Mouse (Mus musculus) R1 (cell line): ENCODE measurements at regions not wholly inside any gene's neighbourhood (a gene's known extent, or its start where the extent isn't known, plus 50 kb on each side); places are given as distances from the start of the nearest gene placed in this dataset.

Experiments
- DNase-seq: peaks from one replicate; pipeline ENCODE4 v3.0.0-alpha.2; 2018; ENCODE audit warnings: low read depth, low spot score

GRCm38 (mm10) chr16:21318640-21319365 lies 104.1 kb upstream of the Vps8 start:
- DNase-seq: no peak

- no peak for DNase-seq
Measured at GRCm38 (mm10) chr16:21320284-21320683, 102.6 kb upstream of the Vps8 start.

- DNase-seq: no peak
Measured at GRCm38 (mm10) chr16:21321188-21322070, 101.5 kb upstream of the Vps8 start.

- DNase-seq: no peak
Measured at GRCm38 (mm10) chr16:21322437-21322836, 100.5 kb upstream of the Vps8 start.

GRCm38 (mm10) chr16:21323446-21324034 lies 99.4 kb upstream of the Vps8 start:
- no peak for DNase-seq

- no peak for DNase-seq
Measured at GRCm38 (mm10) chr16:21327969-21328368, 94.9 kb upstream of the Vps8 start.

- no peak for DNase-seq
Measured at GRCm38 (mm10) chr16:21329199-21329598, 93.7 kb upstream of the Vps8 start.

- DNase-seq: no peak
Measured at GRCm38 (mm10) chr16:21331229-21331628, 91.7 kb upstream of the Vps8 start.

- DNase-seq: no peak
Measured at GRCm38 (mm10) chr16:21332411-21332810, 90.5 kb upstream of the Vps8 start.

- DNase-seq: no peak
Measured at GRCm38 (mm10) chr16:21332862-21333222, 90.1 kb upstream of the Vps8 start.

GRCm38 (mm10) chr16:21333223-21333951 lies 89.5 kb upstream of the Vps8 start:
- DNase-seq: peak; percentile 90

GRCm38 (mm10) chr16:21339061-21339459 lies 83.9 kb upstream of the Vps8 start:
- DNase-seq: no peak

GRCm38 (mm10) chr16:21339460-21340081 lies 83.3 kb upstream of the Vps8 start:
- no peak for DNase-seq

- DNase-seq: no peak
Measured at GRCm38 (mm10) chr16:21340136-21340535, 82.8 kb upstream of the Vps8 start.

GRCm38 (mm10) chr16:21349869-21350268 lies 73.0 kb upstream of the Vps8 start:
- DNase-seq: peak; percentile 50

- DNase-seq: no peak
Measured at GRCm38 (mm10) chr16:21351289-21351688, 71.6 kb upstream of the Vps8 start.

GRCm38 (mm10) chr16:21353111-21353510 lies 69.8 kb upstream of the Vps8 start:
- no peak for DNase-seq

GRCm38 (mm10) chr16:21353545-21353944 lies 69.4 kb upstream of the Vps8 start:
- DNase-seq: peak; percentile 73

GRCm38 (mm10) chr16:21355638-21356037 lies 67.3 kb upstream of the Vps8 start:
- no peak for DNase-seq

- no peak for DNase-seq
Measured at GRCm38 (mm10) chr16:21357433-21357832, 65.5 kb upstream of the Vps8 start.

GRCm38 (mm10) chr16:21358313-21358920 lies 64.5 kb upstream of the Vps8 start:
- DNase-seq: no peak
